Mouse (Mus musculus) megakaryocyte, embryonic 14.5 days (primary cell): ENCODE results near the gene Siglece.

Experiments used
- FLI1 ChIP-seq: IDR thresholded peaks from 2 replicates; pipeline ENCODE4 v1.6.1; 2012; ENCODE audit warnings: low read length, inconsistent platforms, mixed read lengths
- GATA1 ChIP-seq: IDR thresholded peaks from 3 replicates; pipeline ENCODE4 v1.6.1; 2012; ENCODE audit warnings: mixed read lengths, low read length, inconsistent platforms, borderline replicate concordance

GRCm38 (mm10) chr7:43671809-43672580 lies 12.0 kb upstream of the Siglece start, which contains the start of gene Ctu1:
- TF ChIP-seq GATA1, result no peak
- no peak for TF ChIP-seq FLI1
